Mouse (Mus musculus) bone marrow, adult 2 months (tissue): ENCODE results near the gene Rangap1. TPM values are rescaled to one million over a fixed set of nuclear protein-coding genes. Genes with fewer than 3 reads are reported as not detected.

ENCODE experiments used
- H3K27ac ChIP-seq: fragments of 200-500 bp; 2 replicates; pipeline ENCODE4 v1.5.1; 2012; ENCODE audit warnings: low read depth, mild to moderate bottlenecking, control low read depth, inconsistent platforms, low read length; ENCODE audit not compliant: control insufficient read depth, poor library complexity, insufficient read depth
- H3K4me1 ChIP-seq: fragments of 200-500 bp; 2 replicates; pipeline ENCODE4 v1.6.1; 2011; ENCODE audit warnings: low read length; ENCODE audit not compliant: control insufficient read depth, insufficient read depth
- H3K4me3 ChIP-seq: fragments of 200-500 bp; replicated peaks from 2 replicates; pipeline ENCODE3; 2011; ENCODE audit warnings: mild to moderate bottlenecking, low read depth, low read length, control low read depth; ENCODE audit not compliant: control insufficient read depth
- CTCF ChIP-seq: fragments of 200-500 bp; IDR thresholded peaks from 2 replicates; pipeline ENCODE4 v1.5.1; 2011; ENCODE audit warnings: low read length, control low read depth; ENCODE audit not compliant: control insufficient read depth, insufficient read depth
- POLR2A ChIP-seq: fragments of 200-500 bp; IDR thresholded peaks from 2 replicates; pipeline ENCODE4 v1.6.1; 2011; ENCODE audit warnings: low read depth, mild to moderate bottlenecking, control low read depth, low read length, borderline replicate concordance; ENCODE audit not compliant: control insufficient read depth
- WGBS: fragments of 180-500 bp; shearing (Covaris S2); methylation state at CpG from one replicate; pipeline ENCODE4 v1.1.7; 2018; 5-methylcytosine and 5-hydroxymethylcytosine counted together
- polyA plus RNA-seq: library from polyadenylated mRNA; stranded (reverse); fragments of >200 nt; gene quantifications from 2 replicates; pipeline ENCODE4 v1.2.4, GENCODE M21; 2011; ENCODE audit warnings: low replicate concordance; ENCODE audit not compliant: missing spikeins, insufficient read depth, insufficient read length

Rangap1 gene
- polyA plus RNA-seq, 1 experiment = 91.3 TPM

- WGBS = 6% methylated on average over 41 of the region's 41 CpGs
- no peaks in the 10 kb centered on the region; the same call in 1 of the 2 replicates for H3K4me1 ChIP-seq
- H3K4me3 ChIP-seq = peak overlapping the region; percentile 99
- peak overlapping the region; percentile 91 for H3K27ac ChIP-seq
- TF ChIP-seq CTCF = no peak
- TF ChIP-seq POLR2A = peak; percentile 64; the same call in 1 of the 2 replicates
These were observed 15.3 kb downstream of the Rangap1 start for GRCm38 (mm10) chr15:81729792-81730635.

GRCm38 (mm10) chr15:81729241-81729791 lies 16.0 kb downstream of the Rangap1 start:
- H3K4me3 ChIP-seq = peak overlapping the region; percentile 99
- WGBS = under 1% methylated on average over 49 of the region's 49 CpGs
- peak overlapping the region; percentile 91 for H3K27ac ChIP-seq
- H3K4me1 ChIP-seq = no peaks in the 10 kb centered on the region; the same call in 1 of the 2 replicates
- no peak for TF ChIP-seq CTCF
- no peak; the same call in 1 of the 2 replicates for TF ChIP-seq POLR2A

- Histone ChIP-seq H3K27ac (no peak overlapping the region), H3K4me1 (no peaks in the 10 kb centered on the region; the same call in 1 of the 2 replicates), H3K4me3 (no peak overlapping the region)
- 94% methylated on average over 8 of the region's 8 CpGs for WGBS
- TF ChIP-seq POLR2A (no peak), CTCF (no peak)
These were observed 19.4 kb downstream of the Rangap1 start for GRCm38 (mm10) chr15:81725965-81726364.

- Histone ChIP-seq H3K27ac (no peak overlapping the region), H3K4me3 (no peak overlapping the region), H3K4me1 (no peaks in the 10 kb centered on the region)
- 87% methylated on average over 11 of the region's 11 CpGs for WGBS
- TF ChIP-seq CTCF = no peak
- no peak for TF ChIP-seq POLR2A
These were observed 21.7 kb downstream of the Rangap1 start for GRCm38 (mm10) chr15:81723653-81724052.

GRCm38 (mm10) chr15:81722361-81722760 lies 23.0 kb downstream of the Rangap1 start:
- H3K27ac ChIP-seq = no peak overlapping the region
- H3K4me1 ChIP-seq = no peaks in the 10 kb centered on the region
- 96% methylated on average over 5 of the region's 5 CpGs for WGBS
- H3K4me3 ChIP-seq = no peak overlapping the region
- TF ChIP-seq POLR2A (no peak), CTCF (no peak)

GRCm38 (mm10) chr15:81719139-81719531 lies 26.2 kb downstream of the Rangap1 start:
- TF ChIP-seq POLR2A = no peak
- TF ChIP-seq CTCF = no peak
- WGBS = 95% methylated on average over 6 of the region's 6 CpGs
- no peak overlapping the region for H3K4me3 ChIP-seq
- H3K27ac ChIP-seq = no peak overlapping the region
- no peaks in the 10 kb centered on the region for H3K4me1 ChIP-seq

GRCm38 (mm10) chr15:81718336-81719138 lies 26.8 kb downstream of the Rangap1 start:
- WGBS = 93% methylated on average over 9 of the region's 9 CpGs
- no peak for TF ChIP-seq POLR2A
- TF ChIP-seq CTCF = no peak
- Histone ChIP-seq H3K27ac (no peak overlapping the region), H3K4me3 (no peak overlapping the region), H3K4me1 (no peaks in the 10 kb centered on the region)

GRCm38 (mm10) chr15:81713742-81714141 lies 31.6 kb downstream of the Rangap1 start:
- no peak overlapping the region for H3K27ac ChIP-seq
- TF ChIP-seq POLR2A (no peak), CTCF (no peak)
- no peaks in the 10 kb centered on the region for H3K4me1 ChIP-seq
- no peak overlapping the region for H3K4me3 ChIP-seq
- 89% methylated on average over 6 of the region's 6 CpGs for WGBS
